Mouse (Mus musculus) hindbrain, embryonic 13.5 days (tissue): ENCODE results near the gene Bbs9. TPM values are rescaled to one million over a fixed set of nuclear protein-coding genes. Genes with fewer than 3 reads are reported as not detected.
"Not testable (repeated sequence)": the region's sequence is repeated elsewhere in the genome, so short reads cannot be mapped to it uniquely, and the experiment has no call there.

Source experiments
- ATAC-seq: fragments of 200-750 bp; cut with Nextera tagmentation; 2 replicates; pipeline ENCODE4 v1.8.0; 2017; ENCODE audit warnings: moderate TSS enrichment; ENCODE audit not compliant: low FRiP score
- H3K27ac ChIP-seq: fragments of 300-500 bp; sonication (generic); 2 replicates; pipeline ENCODE4 v1.5.1; 2015; ENCODE audit warnings: inconsistent platforms, mild to moderate bottlenecking, moderate library complexity
- H3K27me3 ChIP-seq: fragments of 300-500 bp; sonication (generic); 2 replicates; pipeline ENCODE4 v1.6.1; 2015; ENCODE audit warnings: mild to moderate bottlenecking, inconsistent platforms
- H3K36me3 ChIP-seq: fragments of 300-500 bp; sonication (generic); 2 replicates; pipeline ENCODE4 v1.6.1; 2015; ENCODE audit warnings: mild to moderate bottlenecking, inconsistent platforms
- H3K4me1 ChIP-seq: fragments of 300-500 bp; sonication (generic); replicated peaks from 2 replicates; pipeline ENCODE4 v1.6.1; 2015; ENCODE audit warnings: inconsistent platforms
- H3K4me2 ChIP-seq: fragments of 300-500 bp; sonication (generic); 2 replicates; pipeline ENCODE4 v1.6.1; 2015; ENCODE audit warnings: inconsistent platforms, mild to moderate bottlenecking, moderate library complexity
- H3K4me3 ChIP-seq: fragments of 300-500 bp; sonication (generic); 2 replicates; pipeline ENCODE4 v1.5.1; 2015; ENCODE audit warnings: mild to moderate bottlenecking, inconsistent platforms
- H3K9ac ChIP-seq: fragments of 300-500 bp; sonication (generic); 2 replicates; pipeline ENCODE4 v1.6.1; 2015; ENCODE audit warnings: mild to moderate bottlenecking, inconsistent platforms
- H3K9me3 ChIP-seq: fragments of 300-500 bp; sonication (generic); 2 replicates; pipeline ENCODE4 v1.6.1; 2016; ENCODE audit warnings: inconsistent platforms
- WGBS: fragments of 180-500 bp; shearing (Covaris S2); methylation state at CpG from one replicate; pipeline ENCODE4 v1.1.7; 2015; 5-methylcytosine and 5-hydroxymethylcytosine counted together
- polyA plus RNA-seq: library from polyadenylated mRNA; unstranded; fragments of >200 nt; fragmentation: Nextera tagmentation; extraction: Ambion mirVana; gene quantifications from 2 replicates; pipeline ENCODE4 v1.2.1, GENCODE M21; 2015

The Bbs9 gene
- polyA plus RNA-seq, 1 experiment from 2014 or later: 17.1 TPM

- Histone ChIP-seq H3K4me3 (no peak overlapping the region), H3K9me3 (no peaks in the 10 kb centered on the region), H3K4me1 (no peaks in the 10 kb centered on the region), H3K4me2 (no peak overlapping the region), H3K27ac (no peak overlapping the region), H3K27me3 (no peaks in the 10 kb centered on the region), H3K9ac (no peak overlapping the region), H3K36me3 (peaks cover 81% of the 10 kb centered on the region)
- ATAC-seq: no peak
- WGBS: 95% methylated on average over 6 of the region's 6 CpGs
Observed at GRCm38 (mm10) chr9:22449209-22449608, 26.3 kb upstream of the Bbs9 start.

GRCm38 (mm10) chr9:22452697-22453096 is 22.8 kb upstream of the Bbs9 start:
- Histone ChIP-seq H3K36me3 (peaks cover 100% of the 10 kb centered on the region), H3K27me3 (no peaks in the 10 kb centered on the region), H3K4me1 (no peaks in the 10 kb centered on the region), H3K9ac (no peak overlapping the region), H3K9me3 (no peaks in the 10 kb centered on the region), H3K27ac (no peak overlapping the region), H3K4me3 (no peak overlapping the region), H3K4me2 (no peak overlapping the region)
- ATAC-seq: no peak
- 81% methylated on average over 10 of the region's 10 CpGs for WGBS

DNA sequence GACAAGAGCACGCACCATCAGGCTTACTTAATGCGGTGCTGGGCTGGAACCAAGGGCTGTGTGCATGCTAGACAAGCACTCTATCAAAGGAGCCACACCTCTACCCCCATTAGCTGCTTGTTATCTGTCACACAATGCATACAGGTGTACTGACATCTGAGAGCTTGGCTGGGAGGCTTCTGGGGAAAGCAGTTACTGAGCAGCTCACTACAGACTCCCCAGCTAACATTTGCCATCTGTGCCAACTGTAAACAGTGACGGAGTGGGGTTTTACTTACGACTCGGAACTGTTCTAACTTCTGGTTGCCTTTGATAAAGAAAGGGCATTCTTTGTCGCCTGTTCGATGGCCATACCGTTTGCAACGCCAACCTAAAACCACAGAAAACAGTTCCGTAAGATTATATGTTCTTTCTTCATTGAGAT is 22.0 kb upstream of the Bbs9 start:
- no peak for ATAC-seq
- Histone ChIP-seq H3K9me3 (no peaks in the 10 kb centered on the region), H3K4me1 (no peaks in the 10 kb centered on the region), H3K4me2 (no peak overlapping the region), H3K27ac (no peak overlapping the region), H3K27me3 (no peaks in the 10 kb centered on the region), H3K4me3 (no peak overlapping the region), H3K36me3 (peaks cover 96% of the 10 kb centered on the region), H3K9ac (no peak overlapping the region)
- WGBS: 93% methylated on average over 10 of the region's 10 CpGs

DNA sequence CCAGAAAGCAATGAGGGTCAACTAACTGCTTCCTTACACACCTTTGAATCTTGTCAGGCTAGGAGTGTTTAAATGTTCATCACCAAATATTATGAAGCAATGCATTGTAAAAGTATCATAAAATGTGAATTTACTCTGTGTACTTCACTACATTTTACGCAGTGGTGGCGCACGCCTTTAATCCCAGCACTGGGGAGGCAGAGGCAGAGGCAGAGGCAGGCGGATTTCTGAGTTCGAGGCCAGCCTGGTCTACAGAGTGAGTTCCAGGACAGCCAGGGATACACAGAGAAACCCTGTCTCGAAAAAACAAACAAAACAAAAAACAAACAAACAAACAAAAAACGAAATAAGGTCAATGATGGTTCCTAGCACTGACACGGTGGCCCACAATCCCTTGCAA is 21.5 kb upstream of the Bbs9 start, which contains the start of gene Gm17545:
TSS of gene Gm17545 (plus strand) at position 301 of the 400 bp plus-strand sequence.
- WGBS: 94% methylated on average over 8 of the region's 8 CpGs
- H3K27me3 ChIP-seq, H3K4me2 ChIP-seq, H3K27ac ChIP-seq, H3K4me1 ChIP-seq, H3K9me3 ChIP-seq, H3K9ac ChIP-seq, ATAC-seq, H3K4me3 ChIP-seq: not testable (repeated sequence)
- peaks cover 91% of the 10 kb centered on the region for H3K36me3 ChIP-seq

- no peak overlapping the region for H3K27ac ChIP-seq
- ATAC-seq: no peak
- no peak overlapping the region for H3K9ac ChIP-seq
- peaks cover 81% of the 10 kb centered on the region for H3K36me3 ChIP-seq
- H3K4me2 ChIP-seq: no peak overlapping the region
- no peak overlapping the region for H3K4me3 ChIP-seq
- no peaks in the 10 kb centered on the region for H3K4me1 ChIP-seq
- no peaks in the 10 kb centered on the region for H3K27me3 ChIP-seq
- H3K9me3 ChIP-seq: no peaks in the 10 kb centered on the region
Observed at GRCm38 (mm10) chr9:22455041-22455440, 20.5 kb upstream of the Bbs9 start.

DNA sequence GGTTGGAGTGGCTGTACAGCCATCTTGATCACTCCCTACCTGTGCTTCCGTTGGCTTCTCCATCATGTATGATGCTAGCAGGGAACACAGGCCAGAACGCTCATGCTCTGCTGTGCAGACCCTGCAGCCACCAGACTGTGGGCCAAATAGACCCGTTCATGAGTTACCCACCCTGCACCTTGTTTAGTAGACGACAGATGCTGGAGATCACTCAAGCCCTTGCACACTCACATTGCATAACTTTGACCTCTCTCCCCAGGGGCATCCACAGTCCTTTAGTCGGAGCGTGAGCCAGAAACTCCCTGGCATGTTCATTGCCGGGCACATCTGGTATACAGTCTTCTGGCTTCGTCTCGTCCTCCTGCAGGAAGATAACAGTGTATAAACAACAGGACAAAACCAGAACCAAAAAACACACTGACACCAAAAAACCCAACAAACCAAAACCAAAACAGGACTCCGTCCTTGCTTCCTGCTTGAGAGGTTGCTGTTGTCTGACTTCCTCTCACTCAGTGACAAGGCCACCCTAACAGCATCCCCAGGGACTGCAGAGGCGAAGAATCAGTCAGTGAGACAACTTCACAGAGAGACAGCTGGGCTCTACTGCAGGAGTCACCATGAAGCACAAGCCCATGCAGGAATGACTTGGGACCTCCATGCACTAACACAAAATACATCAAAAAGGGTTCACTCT is 18.2 kb upstream of the Bbs9 start:
- WGBS: 89% methylated on average over 11 of the region's 11 CpGs
- H3K9me3 ChIP-seq: no peaks in the 10 kb centered on the region
- peaks cover 72% of the 10 kb centered on the region for H3K36me3 ChIP-seq
- H3K4me1 ChIP-seq: no peaks in the 10 kb centered on the region
- H3K27ac ChIP-seq: no peak overlapping the region
- H3K4me3 ChIP-seq: no peak overlapping the region
- no peaks in the 10 kb centered on the region for H3K27me3 ChIP-seq
- no peak overlapping the region for H3K4me2 ChIP-seq
- ATAC-seq: no peak
- H3K9ac ChIP-seq: no peak overlapping the region

GRCm38 (mm10) chr9:22461946-22462345 is 13.6 kb upstream of the Bbs9 start:
- Histone ChIP-seq H3K4me3 (no peak overlapping the region), H3K27ac (no peak overlapping the region), H3K36me3 (peaks cover 41% of the 10 kb centered on the region), H3K4me1 (peaks cover 4% of the 10 kb centered on the region; the same call in 1 of the 2 replicates), H3K9me3 (no peaks in the 10 kb centered on the region), H3K9ac (no peak overlapping the region), H3K27me3 (no peaks in the 10 kb centered on the region), H3K4me2 (no peak overlapping the region)
- no peak for ATAC-seq
- WGBS: 86% methylated on average over 3 of the region's 3 CpGs

DNA sequence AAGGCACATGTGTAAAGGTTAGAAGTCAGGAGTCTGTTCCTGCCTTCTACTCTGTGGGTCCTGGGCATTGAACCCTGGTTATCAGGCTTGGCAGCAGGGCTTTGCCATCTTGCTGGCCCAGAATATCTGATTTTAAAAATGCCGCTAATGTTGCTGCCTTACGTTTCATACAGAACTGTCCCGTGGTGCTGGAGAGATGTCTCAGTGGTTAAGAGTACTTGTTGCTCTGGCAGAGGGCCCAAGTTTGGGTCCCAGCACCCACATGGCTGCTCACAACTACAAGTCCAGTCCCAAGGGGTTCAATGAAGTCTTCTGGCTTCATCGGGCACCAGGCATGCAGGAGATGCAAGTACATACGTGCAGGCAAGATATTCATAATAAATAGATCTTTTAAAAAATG is 9.3 kb upstream of the Bbs9 start:
- no peak for ATAC-seq
- Histone ChIP-seq H3K4me3 (no peak overlapping the region), H3K27ac (no peak overlapping the region), H3K4me1 (peaks cover 10% of the 10 kb centered on the region), H3K9me3 (no peaks in the 10 kb centered on the region), H3K4me2 (no peak overlapping the region), H3K27me3 (no peaks in the 10 kb centered on the region), H3K9ac (no peak overlapping the region), H3K36me3 (peaks cover 24% of the 10 kb centered on the region)
- WGBS: 96% methylated on average over 5 of the region's 5 CpGs

GRCm38 (mm10) chr9:22467371-22468169 is 7.9 kb upstream of the Bbs9 start:
- peak; percentile 66 for ATAC-seq
- peak overlapping the region; percentile 64 for H3K4me2 ChIP-seq
- H3K4me3 ChIP-seq: peak overlapping the region; percentile 92
- under 1% methylated on average over 67 of the region's 73 CpGs for WGBS
- H3K4me1 ChIP-seq: peaks cover 10% of the 10 kb centered on the region
- H3K27ac ChIP-seq: peak overlapping the region; percentile 95
- H3K27me3 ChIP-seq: no peaks in the 10 kb centered on the region
- no peaks in the 10 kb centered on the region for H3K9me3 ChIP-seq
- peaks cover 14% of the 10 kb centered on the region; the same call in 1 of the 2 replicates for H3K36me3 ChIP-seq
- H3K9ac ChIP-seq: peak overlapping the region; percentile 91

DNA sequence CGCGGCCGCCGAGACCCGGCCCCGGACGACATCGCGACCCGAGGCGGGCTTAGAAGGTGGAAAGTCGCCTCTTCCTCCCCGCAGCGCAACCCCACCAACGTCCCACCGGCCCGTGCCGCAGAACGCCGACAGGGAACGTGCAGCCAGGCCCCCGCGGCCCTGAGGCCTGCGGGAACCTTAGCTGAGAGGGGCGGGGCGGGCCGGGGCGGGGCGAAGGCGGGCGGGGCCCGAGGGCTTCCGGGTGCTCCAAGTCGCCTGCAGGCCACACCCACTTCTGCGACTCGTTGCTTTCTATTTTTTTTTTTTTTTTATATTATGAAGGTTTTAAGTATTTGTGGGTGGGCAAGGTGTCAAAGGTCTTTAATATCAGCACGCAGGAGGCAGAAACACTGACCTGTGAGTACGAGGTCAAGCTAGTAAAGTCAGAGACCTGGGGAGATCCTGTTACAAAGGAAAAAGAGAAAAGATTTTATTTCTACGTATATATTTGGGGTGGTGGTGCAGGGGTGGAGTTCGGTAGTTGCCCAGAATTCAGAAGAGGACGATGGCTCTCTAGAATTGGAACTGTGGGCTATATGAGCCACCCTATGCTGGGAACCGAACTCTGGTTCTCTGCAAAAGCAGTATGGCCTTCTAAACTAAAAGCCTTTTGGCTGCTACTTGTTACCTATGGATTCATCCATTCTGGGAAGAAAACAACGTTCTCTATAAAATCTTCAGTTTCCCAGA is 7.2 kb upstream of the Bbs9 start:
- Histone ChIP-seq H3K9ac (peak overlapping the region; percentile 91), H3K9me3 (no peaks in the 10 kb centered on the region), H3K27ac (peak overlapping the region; percentile 95), H3K36me3 (peaks cover 11% of the 10 kb centered on the region; the same call in 1 of the 2 replicates), H3K4me2 (peak overlapping the region; percentile 64), H3K27me3 (no peaks in the 10 kb centered on the region), H3K4me3 (peak overlapping the region; percentile 92), H3K4me1 (peaks cover 10% of the 10 kb centered on the region)
- 4% methylated on average over 39 of the region's 43 CpGs for WGBS
- peak; percentile 84 for ATAC-seq

- H3K9me3 ChIP-seq: no peaks in the 10 kb centered on the region
- H3K4me3 ChIP-seq: no peak overlapping the region
- no peak overlapping the region for H3K27ac ChIP-seq
- WGBS: 81% methylated on average over 8 of the region's 8 CpGs
- H3K9ac ChIP-seq: no peak overlapping the region
- peaks cover 11% of the 10 kb centered on the region; the same call in 1 of the 2 replicates for H3K36me3 ChIP-seq
- no peak for ATAC-seq
- H3K27me3 ChIP-seq: no peaks in the 10 kb centered on the region
- H3K4me1 ChIP-seq: peaks cover 10% of the 10 kb centered on the region
- H3K4me2 ChIP-seq: no peak overlapping the region
Observed at GRCm38 (mm10) chr9:22468899-22469259, 6.6 kb upstream of the Bbs9 start.

GRCm38 (mm10) chr9:22469643-22470042 is 5.9 kb upstream of the Bbs9 start, which contains the start of gene Rp9:
Gene Rp9 (minus strand): TSS chr9:22469743.
- 93% methylated on average over 3 of the region's 3 CpGs for WGBS
- Histone ChIP-seq H3K9me3 (no peaks in the 10 kb centered on the region), H3K27me3 (no peaks in the 10 kb centered on the region), H3K4me1 (peaks cover 10% of the 10 kb centered on the region), H3K4me3 (peak within 1 kb of the TSS; percentile 92), H3K27ac (no peak within 1 kb of the TSS), H3K9ac (peak within 1 kb of the TSS; percentile 91; the same call in 1 of the 2 replicates), H3K36me3 (peaks cover 8% of the 10 kb centered on the region; the same call in 1 of the 2 replicates), H3K4me2 (peak within 1 kb of the TSS; percentile 64)
- ATAC-seq: no peak
